ENCODE assay signal across 11 mouse cellular contexts in genomic region chr9:48694616-48695061, GRCm38 (mm10).
DNase-seq lines count a peak whose midpoint lies in the region; ATAC-seq lines count a peak whose summit lies in the region.
"Had no signal": no experiment of that assay in that cellular context is flagged by ENCODE, and none has a peak within 500 bp of the region (broad histone marks: within the 10 kb centered on the region; RNA-seq: fewer than 3 reads in every experiment).

No protein-coding gene starts in this region.

- H3K27me3 ChIP-seq in embryonic facial prominence, embryonic 14.5 days (replicated peaks; ENCODE audit: control insufficient read depth, insufficient read depth, low read length), result no peaks in the 10 kb centered on the region; the same call in 1 of the 2 replicates
- no peaks in the 10 kb centered on the region for H3K27me3 ChIP-seq in neural tube, embryonic 11.5 days (ENCODE audit: control insufficient read depth, insufficient read depth, low read length)
- H3K27me3 ChIP-seq: hindbrain, embryonic 15.5 days had no signal

- H3K27ac ChIP-seq in embryonic facial prominence, embryonic 14.5 days (replicated peaks; ENCODE audit: low read depth, low read length), result no peak overlapping the region
- H3K27ac ChIP-seq in neural tube, embryonic 11.5 days (ENCODE audit: low read depth, low read length), result no peak overlapping the region
- H3K27ac ChIP-seq: forebrain, embryonic 13.5 days; hindbrain, embryonic 15.5 days had no signal

- H3K9ac ChIP-seq in embryonic facial prominence, embryonic 14.5 days (ENCODE audit: low read depth, low read length), result no peak overlapping the region
- H3K9ac ChIP-seq in neural tube, embryonic 11.5 days (ENCODE audit: low read length), result 0 out of 2 replicates have a peak overlapping the region, but pooled peaks have one; percentile 26
- H3K9ac ChIP-seq: forebrain, embryonic 13.5 days; hindbrain, embryonic 15.5 days had no signal

- 11% methylated on average over 10 of the region's 10 CpGs for WGBS in embryonic facial prominence, embryonic 14.5 days
- 4% methylated on average over 10 of the region's 10 CpGs for WGBS in neural tube, embryonic 11.5 days

- no peaks in the 10 kb centered on the region for H3K9me3 ChIP-seq in embryonic facial prominence, embryonic 14.5 days (ENCODE audit: control insufficient read depth, low read length)
- H3K9me3 ChIP-seq in neural tube, embryonic 11.5 days (ENCODE audit: control insufficient read depth, low read length), result no peaks in the 10 kb centered on the region
- H3K9me3 ChIP-seq: forebrain, embryonic 13.5 days; hindbrain, embryonic 15.5 days had no signal

- no peak for ATAC-seq in embryonic facial prominence, embryonic 14.5 days (ENCODE audit: low read depth)
- ATAC-seq in neural tube, embryonic 11.5 days (ENCODE audit: insufficient read depth, low FRiP score, low TSS enrichment), result peak; percentile 58; the same call in 1 of the 2 replicates
- ATAC-seq: forebrain, embryonic 13.5 days had no signal

- H3K4me3 ChIP-seq in embryonic facial prominence, embryonic 14.5 days (ENCODE audit: low read depth, low read length), result no peak overlapping the region
- H3K4me3 ChIP-seq in neural tube, embryonic 11.5 days (ENCODE audit: low read depth, low read length), result no peak overlapping the region
- H3K4me3 ChIP-seq: forebrain, embryonic 13.5 days; hindbrain, embryonic 15.5 days had no signal

- no peaks in the 10 kb centered on the region for H3K36me3 ChIP-seq in embryonic facial prominence, embryonic 14.5 days (ENCODE audit: control insufficient read depth, insufficient read depth, low read length)
- H3K36me3 ChIP-seq in neural tube, embryonic 11.5 days (ENCODE audit: control insufficient read depth, insufficient read depth, low read length), result no peaks in the 10 kb centered on the region
- H3K36me3 ChIP-seq: hindbrain, embryonic 15.5 days had no signal

- no peak overlapping the region for H3K4me2 ChIP-seq in embryonic facial prominence, embryonic 14.5 days (ENCODE audit: low read depth, low read length)
- H3K4me2 ChIP-seq in neural tube, embryonic 11.5 days (ENCODE audit: low read depth), result no peak overlapping the region
- H3K4me2 ChIP-seq: forebrain, embryonic 13.5 days; hindbrain, embryonic 15.5 days had no signal

- no peaks in the 10 kb centered on the region for H3K4me1 ChIP-seq in embryonic facial prominence, embryonic 14.5 days (ENCODE audit: control insufficient read depth, insufficient read depth, low read length)
- H3K4me1 ChIP-seq in neural tube, embryonic 11.5 days (ENCODE audit: control insufficient read depth, insufficient read depth, low read length), result peaks cover 36% of the 10 kb centered on the region

- DNase-seq in kidney, adult 8-10 months, result peak; percentile 12 to 15
- DNase-seq in kidney, postnatal 10 days, result no peak
- DNase-seq in embryonic facial prominence, embryonic 14.5 days (ENCODE audit: low spot score), result peak; percentile 24
- DNase-seq in kidney, postnatal 4 days, result peak; percentile 20 to 32
- DNase-seq in neural tube, embryonic 11.5 days (ENCODE audit: low spot score), result peak; percentile 47
- no peak for DNase-seq in right cerebral cortex, postnatal 4 days
- no peak for DNase-seq in urinary bladder, postnatal 36 days (ENCODE audit: low spot score in 2 of 2)
- DNase-seq: cerebellum, adult 11 months; left cerebral cortex, postnatal 4 days had no signal

Comparison
In these comparisons a context has a peak if more than half of its experiments do, and no peak if none do; other contexts are left out.
1. DNase-seq: peak in kidney, adult 8-10 months (2 of 2), embryonic facial prominence, embryonic 14.5 days (single experiment), kidney, postnatal 4 days (2 of 2) and neural tube, embryonic 11.5 days (single experiment); none in kidney, postnatal 10 days (single experiment), right cerebral cortex, postnatal 4 days (single experiment) and urinary bladder, postnatal 36 days (0 of 2).